Mouse (Mus musculus) midbrain, embryonic 14.5 days (tissue): ENCODE results near the gene Fads2. TPM values are rescaled to one million over a fixed set of nuclear protein-coding genes. Genes with fewer than 3 reads are reported as not detected.

Experiments used
- ATAC-seq: fragments of 200-750 bp; cut with Nextera tagmentation; 2 replicates; pipeline ENCODE4 v1.8.0; 2017; ENCODE audit warnings: moderate number of reproducible peaks, moderate library complexity; ENCODE audit not compliant: low FRiP score, low TSS enrichment
- DNase-seq: peaks from one replicate; pipeline ENCODE4 v3.0.0-alpha.2; 2015
- H3K27ac ChIP-seq: fragments of 300-500 bp; sonication (generic); replicated peaks from 2 replicates; pipeline ENCODE4 v1.5.1; 2014; ENCODE audit warnings: mild to moderate bottlenecking, low read depth, low read length, moderate library complexity
- H3K27me3 ChIP-seq: fragments of 300-500 bp; sonication (generic); 2 replicates; pipeline ENCODE4 v1.6.1; 2014; ENCODE audit warnings: low read length, control low read depth, mixed read lengths; ENCODE audit not compliant: control insufficient read depth, insufficient read depth
- H3K36me3 ChIP-seq: fragments of 300-500 bp; sonication (generic); 2 replicates; pipeline ENCODE4 v1.6.1; 2014; ENCODE audit warnings: low read length, control low read depth; ENCODE audit not compliant: control insufficient read depth, insufficient read depth
- H3K4me1 ChIP-seq: fragments of 300-500 bp; sonication (generic); 2 replicates; pipeline ENCODE4 v1.6.1; 2014; ENCODE audit warnings: mild to moderate bottlenecking, antibody characterized with exemption, low read length, control low read depth; ENCODE audit not compliant: control insufficient read depth, insufficient read depth
- H3K4me2 ChIP-seq: fragments of 300-500 bp; sonication (generic); 2 replicates; pipeline ENCODE4 v1.6.1; 2014; ENCODE audit warnings: mild to moderate bottlenecking, low read length, moderate library complexity
- H3K4me3 ChIP-seq: fragments of 300-500 bp; sonication (generic); replicated peaks from 2 replicates; pipeline ENCODE4 v1.5.1; 2014; ENCODE audit warnings: low read depth, low read length
- H3K9ac ChIP-seq: fragments of 300-500 bp; sonication (generic); replicated peaks from 2 replicates; pipeline ENCODE4 v1.6.1; 2014; ENCODE audit warnings: mild to moderate bottlenecking, low read length, moderate library complexity
- H3K9me3 ChIP-seq: fragments of 300-500 bp; sonication (generic); 2 replicates; pipeline ENCODE4 v1.6.1; 2016; ENCODE audit warnings: low read length, control low read depth, mixed read lengths; ENCODE audit not compliant: control insufficient read depth
- WGBS: fragments of 180-500 bp; shearing (Covaris S2); extraction: QIAGEN DNeasy Blood & Tissue Kit; methylation state at CpG from one replicate; pipeline ENCODE4 v1.1.7; 2014; 5-methylcytosine and 5-hydroxymethylcytosine counted together
- polyA plus RNA-seq: library from polyadenylated mRNA; unstranded; fragments of >200 nt; fragmentation: Nextera tagmentation; extraction: Ambion mirVana; gene quantifications from 2 replicates; pipeline ENCODE4 v1.2.1, GENCODE M21; 2014

Gene Fads2
- polyA plus RNA-seq, 1 experiment from 2014 or later: 67.3 TPM

DNA sequence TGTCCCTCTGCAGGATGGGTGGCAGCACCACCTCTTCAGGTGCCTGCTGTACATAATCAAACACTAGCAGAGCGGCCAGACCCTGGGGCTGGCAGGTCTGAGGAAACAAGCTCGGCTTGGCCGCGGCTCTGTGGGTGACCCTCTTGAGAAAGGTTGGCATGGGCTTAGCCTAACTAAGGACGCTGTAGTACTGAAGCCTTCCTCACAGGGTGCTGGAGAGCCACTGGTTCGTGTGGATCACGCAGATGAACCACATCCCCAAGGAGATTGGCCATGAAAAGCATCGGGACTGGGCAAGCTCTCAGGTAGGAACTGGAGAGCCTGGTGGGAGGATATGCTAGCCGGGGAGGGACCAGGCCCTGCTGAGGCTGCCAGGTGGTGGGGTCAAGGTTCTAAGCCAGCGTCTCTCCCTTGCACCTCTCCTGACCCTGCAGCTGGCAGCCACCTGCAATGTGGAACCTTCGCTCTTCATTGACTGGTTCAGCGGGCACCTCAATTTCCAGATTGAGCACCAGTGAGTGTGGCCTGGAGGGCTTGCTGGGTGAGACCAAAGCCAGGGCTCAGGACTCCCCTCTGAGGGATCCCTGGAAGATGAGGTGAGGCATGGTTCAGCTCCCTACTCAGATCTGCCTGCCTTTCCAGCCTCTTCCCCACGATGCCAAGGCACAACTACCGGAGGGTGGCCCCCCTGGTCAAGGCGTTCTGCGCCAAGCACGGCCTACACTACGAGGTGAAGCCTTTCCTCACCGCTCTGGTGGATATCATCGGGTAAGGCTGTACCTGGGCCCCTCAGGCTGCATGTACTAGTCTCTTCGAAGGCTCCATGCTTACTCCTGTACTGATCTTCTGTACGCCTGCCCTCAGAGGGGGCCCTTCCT is 45.5 kb downstream of the Fads2 start:
- Histone ChIP-seq H3K4me1 (no peaks in the 10 kb centered on the region), H3K4me2 (no peak overlapping the region), H3K9me3 (no peaks in the 10 kb centered on the region), H3K4me3 (no peak overlapping the region), H3K27ac (no peak overlapping the region), H3K27me3 (no peaks in the 10 kb centered on the region), H3K36me3 (no peaks in the 10 kb centered on the region), H3K9ac (no peak overlapping the region)
- WGBS: 83% methylated on average over 22 of the region's 22 CpGs
- no peak for ATAC-seq
- DNase-seq: no peak

DNA sequence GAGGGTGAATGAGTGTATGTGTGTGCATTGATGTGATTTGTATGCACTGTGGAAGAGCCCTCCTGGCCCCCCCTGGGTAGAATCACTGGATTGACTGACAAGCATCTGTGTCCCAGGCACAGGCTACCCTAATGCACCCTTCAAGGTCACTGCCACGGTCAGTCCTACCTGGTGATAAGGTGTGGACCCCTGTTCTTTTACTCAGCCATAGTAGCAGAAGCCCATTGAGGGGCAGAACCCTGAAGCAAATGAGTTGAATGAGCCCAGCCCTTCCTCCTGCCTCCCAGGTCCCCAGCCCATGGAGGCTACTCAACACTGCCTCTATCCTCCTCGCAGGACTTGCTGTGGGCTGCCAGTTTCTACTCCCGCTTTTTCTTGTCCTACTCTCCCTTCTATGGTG is 46.3 kb downstream of the Fads2 start:
- H3K4me3 ChIP-seq: no peak overlapping the region
- ATAC-seq (no peak), DNase-seq (no peak)
- H3K27me3 ChIP-seq: no peaks in the 10 kb centered on the region
- H3K4me1 ChIP-seq: no peaks in the 10 kb centered on the region
- no peak overlapping the region for H3K9ac ChIP-seq
- H3K36me3 ChIP-seq: no peaks in the 10 kb centered on the region
- no peaks in the 10 kb centered on the region for H3K9me3 ChIP-seq
- WGBS: 84% methylated on average over 3 of the region's 3 CpGs
- H3K4me2 ChIP-seq: no peak overlapping the region
- no peak overlapping the region for H3K27ac ChIP-seq

DNA sequence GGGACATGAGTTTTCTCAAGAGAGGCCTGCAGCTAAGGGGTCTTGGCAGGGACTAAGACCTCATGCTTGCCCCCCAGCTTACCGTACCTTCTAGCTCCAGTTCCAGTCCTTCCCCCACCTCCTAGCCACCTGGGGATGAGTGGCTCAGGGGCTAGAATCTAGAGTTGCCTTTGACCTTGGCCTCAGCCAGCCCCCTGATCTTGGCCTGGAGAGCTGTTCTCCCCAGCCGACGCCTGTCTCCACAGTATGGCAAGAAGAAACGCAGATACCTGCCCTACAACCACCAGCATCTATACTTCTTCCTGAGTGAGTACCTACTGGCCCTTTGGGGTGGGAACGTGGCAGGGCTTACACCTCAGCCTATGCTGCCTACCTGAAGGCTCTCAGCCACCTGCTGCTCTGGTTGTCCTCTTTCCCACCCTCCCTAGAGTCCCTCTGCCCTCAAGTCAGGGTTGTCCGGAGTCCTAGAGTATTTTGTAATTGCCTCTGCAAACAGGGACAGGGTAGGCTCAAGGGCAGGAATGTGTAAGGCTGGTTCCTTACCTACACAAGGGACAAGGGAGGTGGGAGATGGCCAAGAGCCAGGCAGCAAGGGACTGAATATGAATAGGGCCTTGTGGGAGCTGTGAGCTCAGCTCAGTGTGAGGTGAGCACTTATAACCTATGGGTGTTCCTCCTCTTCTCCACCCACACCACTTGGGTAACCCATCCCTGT is 47.0 kb downstream of the Fads2 start:
- no peak overlapping the region for H3K9ac ChIP-seq
- no peaks in the 10 kb centered on the region for H3K4me1 ChIP-seq
- H3K36me3 ChIP-seq: no peaks in the 10 kb centered on the region
- no peak for ATAC-seq
- no peak overlapping the region for H3K4me3 ChIP-seq
- H3K27ac ChIP-seq: no peak overlapping the region
- no peaks in the 10 kb centered on the region for H3K9me3 ChIP-seq
- H3K4me2 ChIP-seq: no peak overlapping the region
- DNase-seq: no peak
- H3K27me3 ChIP-seq: no peaks in the 10 kb centered on the region
- WGBS: 91% methylated on average over 6 of the region's 6 CpGs

DNA sequence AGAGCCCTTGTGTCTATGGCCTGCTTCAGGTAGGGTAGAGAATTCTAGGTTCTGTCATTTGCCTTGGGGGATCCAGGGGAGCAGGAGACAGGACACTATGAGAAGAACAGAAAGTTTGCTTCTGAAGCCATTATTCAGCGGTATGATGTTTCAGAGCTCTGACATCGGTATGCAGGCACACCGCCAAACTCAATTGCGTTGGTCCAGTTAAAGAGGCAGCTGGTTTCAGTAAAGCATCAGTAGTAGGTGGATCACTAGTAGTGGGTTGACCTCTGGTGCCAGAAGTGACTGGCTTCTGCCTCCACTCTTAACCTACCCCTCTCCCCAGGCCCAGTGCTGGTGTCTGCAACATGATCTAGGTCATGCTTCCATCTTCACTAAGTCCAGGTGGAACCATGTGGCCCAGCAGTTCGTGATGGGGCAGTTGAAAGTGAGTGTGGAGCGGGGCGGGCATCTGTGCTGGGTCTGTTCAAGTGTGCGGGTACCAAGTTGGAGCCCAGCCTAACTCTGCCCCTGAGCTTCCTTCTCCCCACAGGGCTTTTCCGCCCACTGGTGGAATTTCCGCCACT is 47.8 kb downstream of the Fads2 start:
- ATAC-seq (no peak), DNase-seq (no peak)
- WGBS: 94% methylated on average over 10 of the region's 10 CpGs
- H3K27ac ChIP-seq: no peak overlapping the region
- H3K4me3 ChIP-seq: no peak overlapping the region
- no peaks in the 10 kb centered on the region for H3K27me3 ChIP-seq
- H3K9ac ChIP-seq: no peak overlapping the region
- H3K36me3 ChIP-seq: no peaks in the 10 kb centered on the region
- no peak overlapping the region for H3K4me2 ChIP-seq
- H3K4me1 ChIP-seq: no peaks in the 10 kb centered on the region
- no peaks in the 10 kb centered on the region for H3K9me3 ChIP-seq

DNA sequence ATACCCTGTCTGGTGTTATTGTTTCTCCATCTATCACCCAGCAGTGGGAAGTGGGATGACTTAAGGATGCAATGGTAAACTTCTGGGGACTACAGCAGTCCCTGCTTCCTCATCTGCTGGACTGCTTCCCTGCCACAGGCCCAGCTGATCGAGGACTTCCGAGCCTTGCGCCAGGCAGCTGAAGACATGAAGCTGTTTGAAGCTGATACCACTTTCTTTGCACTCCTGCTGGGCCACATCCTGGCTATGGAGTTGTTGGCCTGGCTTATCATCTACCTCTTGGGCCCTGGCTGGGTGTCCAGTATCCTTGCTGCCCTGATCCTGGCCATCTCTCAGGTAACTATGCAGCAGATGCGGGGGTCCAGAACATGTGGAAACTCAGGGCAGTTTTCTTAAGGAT is 48.8 kb downstream of the Fads2 start:
- Histone ChIP-seq H3K4me3 (no peak overlapping the region), H3K27me3 (no peaks in the 10 kb centered on the region), H3K27ac (no peak overlapping the region), H3K9ac (no peak overlapping the region), H3K36me3 (no peaks in the 10 kb centered on the region), H3K4me1 (no peaks in the 10 kb centered on the region), H3K4me2 (no peak overlapping the region), H3K9me3 (no peaks in the 10 kb centered on the region)
- ATAC-seq: no peak
- no peak for DNase-seq
- WGBS: 93% methylated on average over 4 of the region's 4 CpGs

DNA sequence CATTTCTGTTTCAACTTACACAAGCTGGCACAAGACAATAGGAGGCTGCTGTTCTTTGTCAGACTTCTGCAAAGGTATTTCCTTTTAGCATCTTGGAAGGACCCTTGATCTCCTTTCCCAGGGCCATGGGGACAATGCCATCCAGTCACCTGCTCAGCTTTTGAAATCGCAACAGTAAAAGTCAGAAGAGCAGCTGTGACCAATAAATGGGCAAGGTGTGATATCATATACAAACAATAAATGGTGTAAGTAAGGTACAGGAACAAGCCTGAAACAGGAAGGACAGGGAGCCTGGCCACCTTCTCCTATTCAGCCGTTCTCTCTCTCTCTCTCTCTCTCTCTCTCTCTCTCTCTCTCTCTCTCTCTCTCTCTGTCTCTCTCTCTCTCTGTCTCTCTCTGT is 51.1 kb downstream of the Fads2 start:
- WGBS: 92% methylated on average over 2 of the region's 2 CpGs
- DNase-seq: no peak

DNA sequence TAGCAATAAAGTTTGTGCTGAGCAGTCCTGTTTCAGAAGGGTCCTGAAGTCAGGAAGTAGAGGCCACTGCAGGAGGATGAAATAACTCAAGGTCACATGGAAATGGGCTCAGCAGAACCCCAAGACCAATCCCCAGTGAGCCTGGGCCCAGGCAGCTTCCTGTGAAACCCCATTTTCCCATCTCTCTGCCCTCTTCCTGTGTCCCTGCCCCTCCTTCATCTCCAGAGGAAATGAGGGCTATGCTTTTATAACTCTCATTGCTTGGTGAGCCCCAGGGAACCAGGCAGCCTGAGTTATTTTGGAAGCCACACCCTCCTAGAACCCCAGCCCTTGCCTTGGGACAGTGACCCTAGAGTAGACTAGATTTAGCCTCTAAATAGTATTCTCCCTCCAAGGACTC is 52.0 kb downstream of the Fads2 start:
- Histone ChIP-seq H3K9me3 (no peaks in the 10 kb centered on the region), H3K27ac (no peak overlapping the region), H3K4me2 (no peak overlapping the region), H3K4me1 (no peaks in the 10 kb centered on the region), H3K4me3 (no peak overlapping the region), H3K36me3 (no peaks in the 10 kb centered on the region), H3K27me3 (no peaks in the 10 kb centered on the region), H3K9ac (no peak overlapping the region)
- no peak for ATAC-seq
- DNase-seq: no peak

More for the DNA sequence above, 51.1 kb downstream of the Fads2 start:
- H3K4me1 ChIP-seq: no peaks in the 10 kb centered on the region
- H3K4me3 ChIP-seq: no peak overlapping the region
- no peak overlapping the region for H3K27ac ChIP-seq
- no peaks in the 10 kb centered on the region for H3K27me3 ChIP-seq
- H3K9me3 ChIP-seq: no peaks in the 10 kb centered on the region
- H3K4me2 ChIP-seq: no peak overlapping the region
- no peaks in the 10 kb centered on the region for H3K36me3 ChIP-seq
- no peak for ATAC-seq
- H3K9ac ChIP-seq: no peak overlapping the region

DNA sequence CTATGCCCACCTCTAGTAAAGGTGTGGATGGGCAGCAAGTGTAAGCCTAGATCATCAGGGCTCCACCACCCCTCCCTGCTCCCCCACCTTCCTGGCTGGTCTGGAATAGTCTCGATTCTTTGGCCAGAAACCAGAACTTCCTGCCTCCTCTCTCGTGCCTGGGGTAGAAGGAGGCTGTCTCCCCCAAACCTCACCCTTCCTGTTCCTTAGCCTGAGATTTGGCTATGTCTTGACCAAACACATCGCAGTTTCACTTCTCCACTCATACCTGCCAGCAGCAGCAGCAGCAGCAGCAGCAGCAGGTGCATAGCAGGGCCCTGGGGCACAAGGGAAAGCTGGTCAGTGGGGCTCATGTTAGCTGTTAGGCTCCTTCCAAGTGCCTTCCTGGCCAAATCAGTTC is 54.6 kb downstream of the Fads2 start:
- H3K36me3 ChIP-seq: no peaks in the 10 kb centered on the region
- H3K27ac ChIP-seq: no peak overlapping the region
- H3K4me1 ChIP-seq: peaks cover 6% of the 10 kb centered on the region
- H3K27me3 ChIP-seq: no peaks in the 10 kb centered on the region
- no peaks in the 10 kb centered on the region for H3K9me3 ChIP-seq
- ATAC-seq (no peak), DNase-seq (no peak)
- no peak overlapping the region for H3K4me3 ChIP-seq
- no peak overlapping the region for H3K4me2 ChIP-seq
- 66% methylated on average over 3 of the region's 3 CpGs for WGBS
- H3K9ac ChIP-seq: no peak overlapping the region
